Mouse (Mus musculus) liver, postnatal 0 days (tissue): ENCODE results near the gene 1700020N01Rik.

ENCODE experiments used
- CTCF ChIP-seq: sonication (generic); IDR thresholded peaks from 2 replicates; pipeline ENCODE4 v1.5.1; 2016; ENCODE audit warnings: antibody characterized with exemption, low read depth
- EP300 ChIP-seq: IDR thresholded peaks from 2 replicates; pipeline ENCODE4 v1.6.1; 2016; ENCODE audit warnings: antibody characterized with exemption, low read depth, mild to moderate bottlenecking

GRCm38 (mm10) chr10:21575806-21576378, 17.1 kb upstream of the 1700020N01Rik start:
- TF ChIP-seq EP300 (no peak), CTCF (no peak)
